Mouse (Mus musculus) heart, adult 2 months (tissue): ENCODE results near the gene Lrrc56.

Experiments used
- CTCF ChIP-seq: fragments of 200-600 bp; IDR thresholded peaks from 2 replicates; pipeline ENCODE4 v1.8.1; 2022; ENCODE audit warnings: antibody characterized with exemption, mild to moderate bottlenecking, moderate library complexity
- EP300 ChIP-seq: fragments of 200-500 bp; IDR thresholded peaks from 2 replicates; pipeline ENCODE4 v1.6.1; 2011; ENCODE audit warnings: low read depth, low read length, control low read depth; ENCODE audit not compliant: insufficient read depth
- POLR2A ChIP-seq: fragments of 200-500 bp; IDR thresholded peaks from 2 replicates; pipeline ENCODE4 v1.6.1; 2011; ENCODE audit warnings: mild to moderate bottlenecking, low read depth, low read length, control low read depth; ENCODE audit not compliant: insufficient read depth

DNA sequence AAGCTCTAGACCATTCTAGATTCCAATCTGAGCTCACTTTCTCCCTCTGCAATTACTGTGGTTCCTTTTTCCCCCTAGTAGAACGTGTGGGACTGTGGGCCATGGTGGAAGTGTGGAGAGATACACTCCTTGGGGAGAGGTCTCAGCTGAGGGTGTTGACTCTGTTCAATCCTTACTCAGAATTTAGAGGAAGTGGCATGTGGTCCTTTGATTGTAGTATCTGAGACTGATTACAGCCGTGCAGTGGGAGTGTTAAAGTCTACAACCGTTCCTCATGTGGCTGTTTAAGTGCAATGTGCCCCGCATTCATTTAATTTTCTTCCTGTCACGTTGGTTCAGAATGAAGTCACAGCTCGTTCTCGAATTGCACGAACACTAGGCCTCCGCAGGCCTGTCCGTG is 62.2 kb downstream of the Lrrc56 start:
- TF ChIP-seq CTCF (no peak), POLR2A (no peak), EP300 (no peak)
